Mouse (Mus musculus) lung, embryonic 14.5 days (tissue): ENCODE measurements around the gene Unc45a. TPM values are rescaled to one million over a fixed set of nuclear protein-coding genes. Genes with fewer than 3 reads are reported as not detected.
A peak's percentile ranks its signal among the peaks of the same experiment; 100 is the strongest.

Source experiments
- ATAC-seq: fragments of 200-750 bp; cut with Nextera tagmentation; 2 replicates; pipeline ENCODE4 v1.8.0; 2017; ENCODE audit warnings: mild to moderate bottlenecking, moderate TSS enrichment, moderate library complexity; ENCODE audit not compliant: insufficient read depth
- DNase-seq: peaks from one replicate; pipeline ENCODE4 v3.0.0-alpha.2; 2015
- H3K27ac ChIP-seq: fragments of 300-500 bp; sonication (generic); 2 replicates; pipeline ENCODE4 v1.5.1; 2014; ENCODE audit warnings: low read depth, mild to moderate bottlenecking, moderate library complexity
- H3K27me3 ChIP-seq: fragments of 300-500 bp; sonication (generic); 2 replicates; pipeline ENCODE4 v1.6.1; 2014; ENCODE audit warnings: low read length, control low read depth; ENCODE audit not compliant: insufficient read depth
- H3K36me3 ChIP-seq: fragments of 300-500 bp; sonication (generic); 2 replicates; pipeline ENCODE4 v1.6.1; 2014; ENCODE audit warnings: control low read depth; ENCODE audit not compliant: insufficient read depth
- H3K4me1 ChIP-seq: fragments of 300-500 bp; sonication (generic); 2 replicates; pipeline ENCODE4 v1.6.1; 2014; ENCODE audit warnings: antibody characterized with exemption, control low read depth; ENCODE audit not compliant: insufficient read depth
- H3K4me2 ChIP-seq: fragments of 300-500 bp; sonication (generic); 2 replicates; pipeline ENCODE4 v1.6.1; 2014; ENCODE audit warnings: mild to moderate bottlenecking
- H3K4me3 ChIP-seq: fragments of 300-500 bp; sonication (generic); 2 replicates; pipeline ENCODE4 v1.5.1; 2014; ENCODE audit warnings: low read depth, low read length
- H3K9ac ChIP-seq: fragments of 300-500 bp; sonication (generic); 2 replicates; pipeline ENCODE4 v1.6.1; 2014
- H3K9me3 ChIP-seq: fragments of 300-500 bp; sonication (generic); 2 replicates; pipeline ENCODE4 v1.6.1; 2016; ENCODE audit warnings: low read depth, low read length, control low read depth
- CTCF ChIP-seq: IDR thresholded peaks from 2 replicates; pipeline ENCODE4 v1.5.1; 2016; ENCODE audit warnings: antibody characterized with exemption, low read depth
- WGBS: fragments of 180-500 bp; shearing (Covaris S2); extraction: QIAGEN DNeasy Blood & Tissue Kit; methylation state at CpG from one replicate; pipeline ENCODE4 v1.1.7; 2014; 5-methylcytosine and 5-hydroxymethylcytosine counted together
- polyA plus RNA-seq: library from polyadenylated mRNA; unstranded; fragments of >200 nt; fragmentation: Nextera tagmentation; extraction: Ambion mirVana; gene quantifications from 2 replicates; pipeline ENCODE4 v1.2.1, GENCODE M21; 2014

The Unc45a gene
- polyA plus RNA-seq, 1 experiment from 2014 or later = 34.3 TPM

- H3K27ac ChIP-seq = no peak overlapping the region
- WGBS = 77% methylated on average over 3 of the region's 3 CpGs
- no peak for ATAC-seq
Measured at GRCm38 (mm10) chr7:80283226-80283918, 57.4 kb downstream of the Unc45a start.

GRCm38 (mm10) chr7:80281646-80282045 is 59.2 kb downstream of the Unc45a start:
- no peak overlapping the region for H3K4me3 ChIP-seq
- TF ChIP-seq CTCF = no peak
- H3K27me3 ChIP-seq = no peaks in the 10 kb centered on the region
- no peaks in the 10 kb centered on the region for H3K4me1 ChIP-seq
- H3K4me2 ChIP-seq = no peak overlapping the region
- WGBS = 86% methylated on average over 3 of the region's 3 CpGs
- H3K9me3 ChIP-seq = no peaks in the 10 kb centered on the region
- no peak overlapping the region for H3K9ac ChIP-seq
- ATAC-seq = no peak
- no peak overlapping the region for H3K27ac ChIP-seq
- no peak for DNase-seq
- peaks cover 74% of the 10 kb centered on the region for H3K36me3 ChIP-seq

More at GRCm38 (mm10) chr7:80283226-80283918, 57.4 kb downstream of the Unc45a start:
- DNase-seq = no peak
- Histone ChIP-seq H3K27me3 (no peaks in the 10 kb centered on the region), H3K4me3 (no peak overlapping the region), H3K4me1 (no peaks in the 10 kb centered on the region), H3K9ac (no peak overlapping the region), H3K4me2 (no peak overlapping the region), H3K9me3 (no peaks in the 10 kb centered on the region), H3K36me3 (peaks cover 78% of the 10 kb centered on the region)
- TF ChIP-seq CTCF = no peak

GRCm38 (mm10) chr7:80280998-80281397 is 59.8 kb downstream of the Unc45a start:
- H3K27me3 ChIP-seq = no peaks in the 10 kb centered on the region
- H3K4me3 ChIP-seq = no peak overlapping the region
- ATAC-seq (no peak), DNase-seq (no peak)
- no peaks in the 10 kb centered on the region for H3K9me3 ChIP-seq
- no peaks in the 10 kb centered on the region for H3K4me1 ChIP-seq
- no peak overlapping the region for H3K27ac ChIP-seq
- 82% methylated on average over 2 of the region's 2 CpGs for WGBS
- no peak overlapping the region for H3K9ac ChIP-seq
- TF ChIP-seq CTCF = 0 out of 2 replicates have a peak, but pooled peaks have one; percentile 8
- H3K36me3 ChIP-seq = peaks cover 74% of the 10 kb centered on the region
- H3K4me2 ChIP-seq = no peak overlapping the region

- no peak for ATAC-seq
- H3K27ac ChIP-seq = no peak overlapping the region
- no peak for TF ChIP-seq CTCF
- H3K9ac ChIP-seq = no peak overlapping the region
- no peak overlapping the region for H3K4me3 ChIP-seq
- no peaks in the 10 kb centered on the region for H3K27me3 ChIP-seq
- no peak for DNase-seq
- no peaks in the 10 kb centered on the region for H3K9me3 ChIP-seq
- 75% methylated on average over 10 of the region's 10 CpGs for WGBS
- H3K4me1 ChIP-seq = no peaks in the 10 kb centered on the region
- H3K4me2 ChIP-seq = no peak overlapping the region
- H3K36me3 ChIP-seq = peaks cover 72% of the 10 kb centered on the region
Measured at GRCm38 (mm10) chr7:80280032-80280431, 60.8 kb downstream of the Unc45a start.

GRCm38 (mm10) chr7:80276374-80276773 is 64.4 kb downstream of the Unc45a start:
- no peak overlapping the region for H3K27ac ChIP-seq
- peaks cover 6% of the 10 kb centered on the region; the same call in 1 of the 2 replicates for H3K9me3 ChIP-seq
- H3K36me3 ChIP-seq = peaks cover 63% of the 10 kb centered on the region
- ATAC-seq (no peak), DNase-seq (no peak)
- H3K4me2 ChIP-seq = no peak overlapping the region
- H3K4me3 ChIP-seq = no peak overlapping the region
- H3K27me3 ChIP-seq = no peaks in the 10 kb centered on the region
- no peaks in the 10 kb centered on the region for H3K4me1 ChIP-seq
- no peak for TF ChIP-seq CTCF
- H3K9ac ChIP-seq = no peak overlapping the region
- 91% methylated on average over 4 of the region's 4 CpGs for WGBS

Other genes with a start within 250 kb of the Unc45a start
- 629 and 635 TPM in 2 replicates for gene Idh2, start 225.6 kb downstream of the Unc45a start, polyA plus RNA-seq
- 11.9 and 12.8 TPM in 2 replicates for gene Sema4b, start 154.2 kb downstream of the Unc45a start, polyA plus RNA-seq
- gene Cib1, start 108.2 kb downstream of the Unc45a start, polyA plus RNA-seq = 66.4 and 67.4 TPM in 2 replicates
- 3.9 and 4.0 TPM in 2 replicates for gene Gdpgp1, start 108.1 kb downstream of the Unc45a start, polyA plus RNA-seq
- 0.50 and 0.71 TPM in 2 replicates for gene Ttll13, start 94.6 kb downstream of the Unc45a start, polyA plus RNA-seq
- gene Ngrn, start 79.8 kb downstream of the Unc45a start, polyA plus RNA-seq = 40.1 and 41.0 TPM in 2 replicates
- gene Vps33b, start 71.4 kb downstream of the Unc45a start, polyA plus RNA-seq = 11.6 and 12.1 TPM in 2 replicates
- gene Prc1, start 46.6 kb downstream of the Unc45a start, polyA plus RNA-seq = 205 and 206 TPM in 2 replicates
- gene Rccd1, start 16.6 kb downstream of the Unc45a start, polyA plus RNA-seq = 11.0 and 12.0 TPM in 2 replicates
- 17.2 and 17.9 TPM in 2 replicates for gene Hddc3, start 2.1 kb upstream of the Unc45a start, polyA plus RNA-seq
- gene Man2a2, start 30.4 kb upstream of the Unc45a start, polyA plus RNA-seq = 20.1 and 23.9 TPM in 2 replicates
- gene Fes, start 46.9 kb upstream of the Unc45a start, polyA plus RNA-seq = 10.1 and 12.0 TPM in 2 replicates
- gene Furin, start 64.4 kb upstream of the Unc45a start, polyA plus RNA-seq = 18.0 and 19.4 TPM in 2 replicates
- gene Blm, start 194.1 kb upstream of the Unc45a start, polyA plus RNA-seq = 40.8 and 42.0 TPM in 2 replicates